Mouse (Mus musculus) olfactory bulb, adult 2 months (tissue): Measurements from ENCODE around the gene Sf3b1. TPM values are rescaled to one million over a fixed set of nuclear protein-coding genes. Genes with fewer than 3 reads are reported as not detected.
"Not testable (repeated sequence)": the region's sequence is repeated elsewhere in the genome, so short reads cannot be mapped to it uniquely, and the experiment has no call there.

Experiments used
- H3K27ac ChIP-seq: fragments of 200-500 bp; 2 replicates; pipeline ENCODE4 v1.5.1; 2012; ENCODE audit warnings: low read depth, low read length; ENCODE audit not compliant: insufficient read depth
- H3K4me1 ChIP-seq: fragments of 200-500 bp; 2 replicates; pipeline ENCODE4 v1.6.1; 2012; ENCODE audit warnings: low read length; ENCODE audit not compliant: control insufficient read depth, insufficient read depth
- H3K4me3 ChIP-seq: fragments of 200-500 bp; 2 replicates; pipeline ENCODE4 v1.5.1; 2012; ENCODE audit warnings: mild to moderate bottlenecking, low read depth, low read length, moderate library complexity; ENCODE audit not compliant: insufficient read depth
- CTCF ChIP-seq: fragments of 200-500 bp; IDR thresholded peaks from 2 replicates; pipeline ENCODE4 v1.5.1; 2012; ENCODE audit warnings: low read depth, mild to moderate bottlenecking, low read length, moderate library complexity; ENCODE audit not compliant: insufficient read depth
- POLR2A ChIP-seq: fragments of 200-500 bp; IDR thresholded peaks from 2 replicates; pipeline ENCODE4 v1.6.1; 2012; ENCODE audit warnings: mild to moderate bottlenecking, low read depth, low read length, moderate library complexity; ENCODE audit not compliant: insufficient read depth
- WGBS: fragments of 180-500 bp; shearing (Covaris S2); methylation state at CpG from one replicate; pipeline ENCODE4 v1.1.7; 2018; 5-methylcytosine and 5-hydroxymethylcytosine counted together
- polyA plus RNA-seq: library from polyadenylated mRNA; stranded (reverse); fragments of >200 nt; gene quantifications from 2 replicates; pipeline ENCODE4 v1.2.4, GENCODE M21; 2012; ENCODE audit warnings: low replicate concordance; ENCODE audit not compliant: missing spikeins, insufficient read depth, insufficient read length

Gene Sf3b1
- 306 and 828 TPM in 2 replicates for polyA plus RNA-seq

- TF ChIP-seq CTCF (no peak), POLR2A (peak; percentile 61; the same call in 1 of the 2 replicates)
- WGBS, result under 1% methylated on average over 46 of the region's 46 CpGs
- Histone ChIP-seq H3K4me1 (0 out of 2 replicates have a peak, but pooled peaks cover 2% of the 10 kb centered on the region), H3K27ac (peak within 1 kb of the TSS; percentile 94), H3K4me3 (peak within 1 kb of the TSS; percentile 80)
These were observed at the start of gene Sf3b1 for GRCm38 (mm10) chr1:55027253-55027801. Gene Sf3b1, minus strand, starts transcription at chr1:55027481.

- no peak overlapping the region for H3K27ac ChIP-seq
- TF ChIP-seq POLR2A (no peak), CTCF (no peak)
- no peaks in the 10 kb centered on the region for H3K4me1 ChIP-seq
- H3K4me3 ChIP-seq, result no peak overlapping the region
These were observed 49.1 kb upstream of the Sf3b1 start for GRCm38 (mm10) chr1:55076395-55076743.

DNA sequence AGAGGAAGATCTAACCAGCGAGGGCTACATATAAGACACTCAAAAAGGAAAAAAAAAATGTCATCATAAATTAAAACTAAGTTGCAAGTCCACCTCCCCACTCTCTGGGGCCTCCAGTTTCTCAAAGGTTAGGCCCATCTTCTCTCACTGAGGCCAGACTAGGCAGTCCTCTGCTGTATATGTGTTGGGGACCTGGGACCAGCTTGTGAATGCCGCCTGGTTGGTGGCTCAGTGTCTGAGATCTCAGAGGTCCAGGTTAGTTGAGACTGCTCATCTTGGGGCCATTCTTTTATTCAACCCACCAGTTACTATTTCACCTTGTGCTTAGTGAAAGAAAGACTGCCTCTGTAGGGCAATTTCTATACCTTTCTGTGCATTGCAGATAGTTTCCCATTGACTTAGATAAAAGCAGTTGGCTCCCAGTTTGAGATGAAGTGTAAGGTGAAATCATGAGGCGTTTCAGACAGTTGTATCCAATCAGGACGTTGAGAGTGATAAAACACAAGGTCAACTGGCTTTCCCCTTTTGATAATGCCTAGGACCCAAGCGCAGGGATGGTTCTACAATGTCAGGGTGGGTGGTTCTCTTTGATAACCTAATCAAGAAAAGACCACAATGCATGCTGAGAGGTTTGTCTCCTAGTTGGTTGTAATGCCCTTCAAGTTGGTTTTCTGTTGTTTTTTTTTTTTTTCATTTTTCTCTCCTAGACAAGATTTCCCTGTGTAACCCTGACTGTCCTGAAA lies 48.5 kb upstream of the Sf3b1 start:
- 76% methylated on average over 5 of the region's 5 CpGs for WGBS
- TF ChIP-seq POLR2A (no peak), CTCF (no peak)
- H3K27ac ChIP-seq, result no peak overlapping the region
- H3K4me1 ChIP-seq, result no peaks in the 10 kb centered on the region
- H3K4me3 ChIP-seq, result no peak overlapping the region

DNA sequence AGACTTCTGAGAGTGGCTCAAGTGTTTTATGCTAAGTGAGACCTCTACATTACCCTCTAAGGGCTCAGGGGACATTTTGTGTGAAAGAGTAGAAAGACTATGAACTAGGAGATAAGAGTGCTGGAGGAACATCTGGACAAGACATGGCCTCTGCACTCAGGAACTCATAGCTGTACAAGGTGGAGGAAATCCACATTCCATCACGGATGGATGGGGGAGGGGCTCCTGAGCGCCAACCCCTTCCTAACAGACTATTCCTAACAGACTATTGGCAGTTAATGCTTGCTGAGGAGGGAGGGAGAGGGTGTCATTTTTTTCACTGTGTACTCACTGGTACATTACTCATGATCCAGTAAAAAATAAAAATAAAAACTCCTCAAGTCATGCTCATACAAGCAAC lies 47.5 kb upstream of the Sf3b1 start:
- 64% methylated on average over 2 of the region's 2 CpGs for WGBS
- no peak overlapping the region for H3K4me3 ChIP-seq
- no peak for TF ChIP-seq CTCF
- no peak for TF ChIP-seq POLR2A

GRCm38 (mm10) chr1:55072328-55072727 lies 45.0 kb upstream of the Sf3b1 start:
- H3K4me3 ChIP-seq, result not testable (repeated sequence)

More for the DNA sequence above, 47.5 kb upstream of the Sf3b1 start:
- H3K4me1 ChIP-seq, result no peaks in the 10 kb centered on the region
- H3K27ac ChIP-seq, result no peak overlapping the region

GRCm38 (mm10) chr1:55061772-55062171 lies 34.5 kb upstream of the Sf3b1 start:
- WGBS, result 94% methylated on average over 4 of the region's 4 CpGs
- TF ChIP-seq POLR2A (no peak), CTCF (no peak)
- Histone ChIP-seq H3K4me1 (peaks cover 5% of the 10 kb centered on the region; the same call in 1 of the 2 replicates), H3K27ac (no peak overlapping the region), H3K4me3 (no peak overlapping the region)

More at GRCm38 (mm10) chr1:55072328-55072727, 45.0 kb upstream of the Sf3b1 start:
- H3K4me1 ChIP-seq, H3K27ac ChIP-seq: not testable (repeated sequence)

DNA sequence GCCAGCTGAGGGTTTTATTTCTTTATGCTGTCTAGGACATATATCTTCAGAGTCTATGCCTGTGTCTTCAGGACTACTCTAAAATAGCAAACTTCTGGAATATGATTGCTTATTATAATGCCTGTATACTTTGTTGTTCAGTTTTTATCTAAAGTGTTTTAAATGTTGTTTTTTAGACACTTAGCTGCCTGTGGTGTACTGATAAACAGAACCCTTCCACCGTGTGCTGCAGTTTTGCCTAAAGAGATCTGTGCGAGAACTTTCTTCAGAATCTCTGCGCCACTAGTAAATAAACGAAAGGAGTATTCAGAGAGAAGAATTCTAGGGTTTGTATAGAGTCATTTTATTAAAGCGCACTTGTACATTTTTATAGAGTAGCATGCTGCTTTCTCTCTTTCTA lies 33.8 kb upstream of the Sf3b1 start:
- Histone ChIP-seq H3K4me3 (no peak overlapping the region), H3K27ac (no peak overlapping the region), H3K4me1 (peaks cover 6% of the 10 kb centered on the region; the same call in 1 of the 2 replicates)
- 92% methylated on average over 5 of the region's 5 CpGs for WGBS
- no peak for TF ChIP-seq POLR2A
- TF ChIP-seq CTCF, result no peak

DNA sequence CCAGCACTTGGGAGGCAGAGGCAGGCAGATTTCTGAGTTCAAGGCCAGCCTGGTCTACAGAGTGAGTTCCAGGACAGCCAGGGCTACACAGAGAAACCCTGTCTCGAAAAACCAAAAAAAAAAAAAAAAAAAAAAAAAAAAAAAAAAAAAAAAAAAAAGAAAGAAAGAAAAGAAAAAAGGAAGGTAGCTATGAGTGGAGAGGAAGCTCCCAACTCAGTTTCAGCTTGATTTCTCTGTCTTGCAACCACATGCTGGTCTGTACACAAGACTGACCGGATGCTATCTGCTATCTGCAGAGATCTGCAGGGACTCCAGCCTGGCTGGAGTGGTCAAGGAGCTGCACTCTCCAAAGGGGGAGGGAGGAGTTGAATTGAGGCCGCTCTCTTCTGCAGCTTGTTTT lies 31.1 kb upstream of the Sf3b1 start:
- not testable (repeated sequence) for H3K4me1 ChIP-seq, H3K4me3 ChIP-seq, H3K27ac ChIP-seq
- WGBS, result 91% methylated on average over 2 of the region's 3 CpGs

DNA sequence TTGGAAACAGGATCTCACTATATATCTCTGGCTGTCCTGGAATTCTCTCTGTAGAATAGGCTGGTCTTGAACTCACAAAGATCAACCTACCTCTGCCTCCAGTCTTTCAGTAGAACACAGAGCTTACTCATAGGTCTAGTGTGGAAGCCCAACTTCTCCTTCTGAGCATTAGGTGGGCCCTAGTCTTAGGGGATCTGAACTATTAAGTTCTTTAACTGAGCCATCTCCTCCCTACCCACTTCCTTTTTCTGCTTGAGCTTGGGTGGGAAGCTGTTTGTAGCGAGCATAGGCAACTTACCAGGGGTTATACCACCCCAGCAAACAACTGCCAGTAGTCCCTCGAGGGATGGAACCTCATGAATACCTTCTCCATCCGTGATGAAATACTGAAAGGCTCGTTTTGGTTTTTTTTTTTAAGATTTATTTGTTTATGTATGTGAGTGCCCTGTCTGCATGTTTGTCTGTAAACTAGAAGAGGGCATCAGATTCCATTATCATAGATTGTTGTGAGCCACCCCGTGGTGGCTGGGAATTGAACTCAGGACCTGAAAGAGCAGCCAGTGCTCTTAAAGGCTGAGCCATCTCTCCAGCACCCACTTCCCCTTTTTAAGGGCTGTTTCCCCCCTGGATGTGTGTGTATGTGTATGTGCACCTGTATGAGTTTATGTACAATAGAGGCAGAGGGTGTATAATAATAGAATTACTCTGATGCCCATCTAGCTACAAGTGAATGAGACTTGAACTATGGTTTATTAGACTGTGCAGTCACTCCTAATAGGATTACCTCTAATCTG lies 28.2 kb upstream of the Sf3b1 start:
- Histone ChIP-seq H3K27ac (no peak overlapping the region), H3K4me3 (no peak overlapping the region), H3K4me1 (peaks cover 6% of the 10 kb centered on the region; the same call in 1 of the 2 replicates)
- 84% methylated on average over 5 of the region's 5 CpGs for WGBS
- TF ChIP-seq POLR2A (no peak), CTCF (no peak)
